ENCODE assay signal across 8 mouse cellular contexts in genomic region chr19:46131283-46131682, GRCm38 (mm10). TPM values are rescaled to one million over a fixed set of nuclear protein-coding genes. Genes with fewer than 3 reads are reported as not detected.
A peak's percentile ranks its signal among the peaks of the same experiment; 100 is the strongest.
DNase-seq lines count a peak whose midpoint lies in the region; ATAC-seq and TF ChIP-seq lines count a peak whose summit lies in the region.

No protein-coding gene starts in this region.

- WGBS in heart, embryonic 16.5 days: 10% methylated on average over 8 of the region's 8 CpGs
- WGBS in embryonic facial prominence, embryonic 10.5 days: 8% methylated on average over 7 of the region's 8 CpGs
- WGBS in hindbrain, postnatal 0 days: 9% methylated on average over 8 of the region's 8 CpGs
- WGBS in midbrain, embryonic 13.5 days: 10% methylated on average over 6 of the region's 8 CpGs

- ATAC-seq in heart, embryonic 16.5 days (replicated peaks; ENCODE audit: extremely low read depth, insufficient read depth, low FRiP score): no peak
- no peak for ATAC-seq in hindbrain, postnatal 0 days
- no peak for ATAC-seq in midbrain, embryonic 13.5 days

- no peak overlapping the region for H3K9ac ChIP-seq in heart, embryonic 16.5 days (ENCODE audit: low read length)
- H3K9ac ChIP-seq in hindbrain, postnatal 0 days (replicated peaks; ENCODE audit: low read length): no peak overlapping the region
- no peak overlapping the region for H3K9ac ChIP-seq in midbrain, embryonic 13.5 days (replicated peaks)

- peaks cover 5% of the 10 kb centered on the region for H3K4me1 ChIP-seq in heart, embryonic 16.5 days (ENCODE audit: control insufficient read depth, insufficient read depth, low read length)
- H3K4me1 ChIP-seq in embryonic facial prominence, embryonic 10.5 days: peaks cover 20% of the 10 kb centered on the region
- peaks cover 11% of the 10 kb centered on the region; the same call in 1 of the 2 replicates for H3K4me1 ChIP-seq in hindbrain, postnatal 0 days (ENCODE audit: insufficient read depth, low read length)
- peaks cover 17% of the 10 kb centered on the region for H3K4me1 ChIP-seq in midbrain, embryonic 13.5 days (replicated peaks)

- no peak for DNase-seq in heart, adult 18-20 months
- no peak for DNase-seq in embryonic facial prominence, embryonic 10.5 days (ENCODE audit: low spot score)
- no peak for DNase-seq in hindbrain, postnatal 0 days (ENCODE audit: low spot score)
- DNase-seq in right cerebral cortex, postnatal 4 days: no peak
- DNase-seq in urinary bladder, postnatal 14 days (ENCODE audit: low spot score): no peak
- no peak for DNase-seq in thymus, postnatal 25 days

- no peak for TF ChIP-seq CTCF in hindbrain, postnatal 0 days (IDR thresholded peaks at IDR 0.05; ENCODE audit: low read depth)

- no peaks in the 10 kb centered on the region for H3K36me3 ChIP-seq in heart, embryonic 16.5 days (ENCODE audit: control insufficient read depth, insufficient read depth)
- no peaks in the 10 kb centered on the region for H3K36me3 ChIP-seq in embryonic facial prominence, embryonic 10.5 days (replicated peaks)
- H3K36me3 ChIP-seq in hindbrain, postnatal 0 days (ENCODE audit: insufficient read depth, low read length): no peaks in the 10 kb centered on the region
- H3K36me3 ChIP-seq in midbrain, embryonic 13.5 days: no peaks in the 10 kb centered on the region

- peak overlapping the region; percentile 43 for H3K4me3 ChIP-seq in heart, embryonic 16.5 days (ENCODE audit: low read length)
- peak overlapping the region; percentile 28; the same call in 1 of the 2 replicates for H3K4me3 ChIP-seq in embryonic facial prominence, embryonic 10.5 days
- peak overlapping the region; percentile 26 for H3K4me3 ChIP-seq in hindbrain, postnatal 0 days (ENCODE audit: low read length)
- peak overlapping the region; percentile 17; the same call in 1 of the 2 replicates for H3K4me3 ChIP-seq in midbrain, embryonic 13.5 days (replicated peaks)

- peaks cover 37% of the 10 kb centered on the region for H3K27me3 ChIP-seq in heart, embryonic 16.5 days (ENCODE audit: control insufficient read depth, insufficient read depth, low read length)
- H3K27me3 ChIP-seq in embryonic facial prominence, embryonic 10.5 days (replicated peaks; ENCODE audit: low read depth, poor library complexity, severe bottlenecking): peaks cover 67% of the 10 kb centered on the region
- peaks cover 25% of the 10 kb centered on the region for H3K27me3 ChIP-seq in hindbrain, postnatal 0 days (ENCODE audit: insufficient read depth, low read length)
- peaks cover 66% of the 10 kb centered on the region for H3K27me3 ChIP-seq in midbrain, embryonic 13.5 days

- H3K27ac ChIP-seq in heart, embryonic 16.5 days (ENCODE audit: low read length): no peak overlapping the region
- no peak overlapping the region for H3K27ac ChIP-seq in embryonic facial prominence, embryonic 10.5 days (replicated peaks)
- H3K27ac ChIP-seq in hindbrain, postnatal 0 days: no peak overlapping the region
- no peak overlapping the region for H3K27ac ChIP-seq in midbrain, embryonic 13.5 days

- peak overlapping the region; percentile 59 for H3K4me2 ChIP-seq in heart, embryonic 16.5 days (ENCODE audit: low read depth, low read length)
- peak overlapping the region; percentile 50; the same call in 1 of the 2 replicates for H3K4me2 ChIP-seq in hindbrain, postnatal 0 days (ENCODE audit: low read depth, low read length)
- peak overlapping the region; percentile 41; the same call in 1 of the 2 replicates for H3K4me2 ChIP-seq in midbrain, embryonic 13.5 days (replicated peaks)

- H3K9me3 ChIP-seq in heart, embryonic 16.5 days (replicated peaks; ENCODE audit: control insufficient read depth, low read length): no peaks in the 10 kb centered on the region
- H3K9me3 ChIP-seq in embryonic facial prominence, embryonic 10.5 days: no peaks in the 10 kb centered on the region
- H3K9me3 ChIP-seq in hindbrain, postnatal 0 days (ENCODE audit: low read length): no peaks in the 10 kb centered on the region
- H3K9me3 ChIP-seq in midbrain, embryonic 13.5 days: no peaks in the 10 kb centered on the region

RNA-seq across cellular contexts. Expression of gene Elovl3, which starts 0.4 kb away (rescaled TPM):
- polyA plus RNA-seq in heart, embryonic 16.5 days (2015; fragmentation: Nextera tagmentation; extraction: Ambion mirVana): not detected in 2 replicates
- 1 to 10 TPM in 1 of 2 experiments, not detected in 1; 5.1 TPM for total RNA-seq in heart, adult 18-20 months (2021)
- 0.10 TPM in 1 of 2 replicates, not detected in the other for polyA plus RNA-seq in embryonic facial prominence, embryonic 10.5 days (2016; fragmentation: Nextera tagmentation; extraction: Ambion mirVana)
- total RNA-seq in hindbrain, postnatal 0 days (2014; rRNA removed): not detected in 2 replicates
- not detected in 2 replicates for polyA plus RNA-seq in hindbrain, postnatal 0 days (2015; fragmentation: Nextera tagmentation; extraction: Ambion mirVana)
- 1.1 TPM in 1 of 2 replicates, not detected in the other for polyA plus RNA-seq in midbrain, embryonic 13.5 days (2015; fragmentation: Nextera tagmentation; extraction: Ambion mirVana)

RNA-seq across cellular contexts. Expression of gene Pitx3, which starts 16.8 kb away (rescaled TPM):
- polyA plus RNA-seq in heart, embryonic 16.5 days (2015; fragmentation: Nextera tagmentation; extraction: Ambion mirVana): 0.33 and 0.39 TPM in 2 replicates
- total RNA-seq in heart, adult 18-20 months (2021): 1 to 10 TPM; 1.1 to 1.3 TPM
- polyA plus RNA-seq in embryonic facial prominence, embryonic 10.5 days (2016; fragmentation: Nextera tagmentation; extraction: Ambion mirVana): 0.36 and 0.71 TPM in 2 replicates
- total RNA-seq in hindbrain, postnatal 0 days (2014; rRNA removed): 0.21 and 1.7 TPM in 2 replicates
- polyA plus RNA-seq in hindbrain, postnatal 0 days (2015; fragmentation: Nextera tagmentation; extraction: Ambion mirVana): 0.16 TPM in 1 of 2 replicates, not detected in the other
- 1.6 and 9.9 TPM in 2 replicates for polyA plus RNA-seq in midbrain, embryonic 13.5 days (2015; fragmentation: Nextera tagmentation; extraction: Ambion mirVana)

RNA-seq across cellular contexts. Expression of gene Gbf1, which starts 21.0 kb away (rescaled TPM):
- polyA plus RNA-seq in heart, embryonic 16.5 days (2015; fragmentation: Nextera tagmentation; extraction: Ambion mirVana): 36.1 and 42.7 TPM in 2 replicates
- total RNA-seq in heart, adult 18-20 months (2021): 10 to 100 TPM; 38.4 to 41.8 TPM
- 42.8 and 46.7 TPM in 2 replicates for polyA plus RNA-seq in embryonic facial prominence, embryonic 10.5 days (2016; fragmentation: Nextera tagmentation; extraction: Ambion mirVana)
- total RNA-seq in hindbrain, postnatal 0 days (2014; rRNA removed): 56.4 and 63.7 TPM in 2 replicates
- 51.2 and 52.0 TPM in 2 replicates for polyA plus RNA-seq in hindbrain, postnatal 0 days (2015; fragmentation: Nextera tagmentation; extraction: Ambion mirVana)
- 68.2 and 70.5 TPM in 2 replicates for polyA plus RNA-seq in midbrain, embryonic 13.5 days (2015; fragmentation: Nextera tagmentation; extraction: Ambion mirVana)

RNA-seq across cellular contexts. Expression of gene Nolc1, which starts 55.6 kb away (rescaled TPM):
- polyA plus RNA-seq in heart, embryonic 16.5 days (2015; fragmentation: Nextera tagmentation; extraction: Ambion mirVana): 42.5 and 53.8 TPM in 2 replicates
- 10 to 100 TPM; 17.9 to 19.1 TPM for total RNA-seq in heart, adult 18-20 months (2021)
- 161 and 167 TPM in 2 replicates for polyA plus RNA-seq in embryonic facial prominence, embryonic 10.5 days (2016; fragmentation: Nextera tagmentation; extraction: Ambion mirVana)
- total RNA-seq in hindbrain, postnatal 0 days (2014; rRNA removed): 24.1 and 26.9 TPM in 2 replicates
- 57.7 and 61.6 TPM in 2 replicates for polyA plus RNA-seq in hindbrain, postnatal 0 days (2015; fragmentation: Nextera tagmentation; extraction: Ambion mirVana)
- 82.9 and 85.4 TPM in 2 replicates for polyA plus RNA-seq in midbrain, embryonic 13.5 days (2015; fragmentation: Nextera tagmentation; extraction: Ambion mirVana)
